Mouse (Mus musculus): ENCODE data around the gene Aim2. TPM values are rescaled to one million over a fixed set of nuclear protein-coding genes. Genes with fewer than 3 reads are reported as not detected.

Gene Aim2
- polyA plus RNA-seq, 1 experiment from 2014 or later: 5.8 TPM

DNA sequence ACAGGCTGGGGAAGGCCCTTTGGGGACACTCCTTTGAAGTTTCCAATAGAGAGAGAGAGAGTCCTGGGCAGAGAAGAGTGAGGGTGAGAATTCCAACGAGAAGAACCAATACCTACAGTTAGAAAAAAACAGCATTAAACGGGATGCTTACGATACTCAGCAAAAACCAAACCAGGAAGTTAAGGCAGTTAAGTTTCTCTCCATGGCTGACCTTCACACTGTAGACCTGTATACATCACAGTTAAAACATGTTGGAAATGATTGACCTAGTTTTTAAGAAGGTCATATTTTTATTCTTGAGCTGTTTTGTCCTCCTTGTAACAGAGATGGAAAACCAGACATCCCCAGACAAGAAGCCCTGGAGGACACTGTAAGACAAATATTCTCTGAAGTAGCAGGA lies 67.8 kb downstream of the Aim2 start:
- WGBS: 90% methylated on average over 3 of the region's 3 CpGs
- no peak for ATAC-seq (replicated peaks; ENCODE audit: low FRiP score)

DNA sequence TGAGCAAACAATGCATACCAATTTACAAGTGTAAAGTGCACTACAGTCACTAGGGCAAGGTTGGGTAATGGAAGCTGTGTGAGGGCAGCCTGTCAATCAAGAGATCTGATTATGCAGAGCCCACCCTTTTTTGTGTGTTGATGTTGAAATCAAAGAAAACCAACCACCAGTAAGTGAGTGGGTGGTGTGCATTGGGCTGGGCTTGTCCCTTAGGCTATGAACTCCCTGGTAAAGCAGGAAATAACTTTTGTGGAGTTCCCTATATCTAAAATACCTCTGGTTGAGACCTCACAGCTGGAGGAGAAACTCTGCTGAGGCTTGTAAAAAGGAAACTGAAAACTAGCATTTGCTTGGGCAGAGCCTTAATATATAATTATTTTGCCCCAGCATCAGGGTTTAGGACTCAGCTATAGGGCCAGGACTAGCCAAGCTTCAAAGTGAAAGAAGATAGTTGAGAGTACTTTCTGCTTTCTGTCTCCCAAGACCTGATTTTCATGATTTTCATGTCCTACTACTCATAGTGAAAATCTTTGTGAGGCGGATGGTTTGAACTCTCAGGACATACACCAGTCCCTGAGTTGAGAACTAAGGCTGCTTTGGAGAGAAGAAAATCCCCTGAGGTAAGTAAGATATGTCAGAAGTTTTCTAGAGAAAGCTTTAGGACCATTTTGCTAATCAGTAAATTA lies 68.4 kb downstream of the Aim2 start:
- H3K9me3 ChIP-seq (ENCODE audit: control insufficient read depth, low read length): no peaks in the 10 kb centered on the region
- H3K4me1 ChIP-seq (replicated peaks; ENCODE audit: control insufficient read depth, insufficient read depth, low read length): no peaks in the 10 kb centered on the region
- no peaks in the 10 kb centered on the region for H3K27me3 ChIP-seq (ENCODE audit: control insufficient read depth, insufficient read depth, low read length)
- ATAC-seq (replicated peaks; ENCODE audit: low FRiP score) (no peak), DNase-seq (ENCODE audit: low spot score) (no peak)
- no peak overlapping the region for H3K4me2 ChIP-seq (ENCODE audit: low read depth, low read length, severe bottlenecking)
- no peaks in the 10 kb centered on the region; the same call in 1 of the 2 replicates for H3K36me3 ChIP-seq (ENCODE audit: control insufficient read depth, insufficient read depth, low read length)
- H3K4me3 ChIP-seq (ENCODE audit: low read depth, low read length): no peak overlapping the region
- 77% methylated on average over 1 of the region's 1 CpGs for WGBS
- no peak overlapping the region for H3K9ac ChIP-seq (ENCODE audit: low read length)
- no peak overlapping the region for H3K27ac ChIP-seq (ENCODE audit: low read depth, low read length)

More for the DNA sequence above, 67.8 kb downstream of the Aim2 start:
- Histone ChIP-seq H3K4me3 (ENCODE audit: low read depth, low read length) (no peak overlapping the region), H3K4me1 (replicated peaks; ENCODE audit: control insufficient read depth, insufficient read depth, low read length) (no peaks in the 10 kb centered on the region), H3K36me3 (ENCODE audit: control insufficient read depth, insufficient read depth, low read length) (no peaks in the 10 kb centered on the region; the same call in 1 of the 2 replicates), H3K27ac (ENCODE audit: low read depth, low read length) (no peak overlapping the region), H3K4me2 (ENCODE audit: low read depth, low read length, severe bottlenecking) (no peak overlapping the region), H3K9ac (ENCODE audit: low read length) (no peak overlapping the region), H3K9me3 (ENCODE audit: control insufficient read depth, low read length) (no peaks in the 10 kb centered on the region), H3K27me3 (ENCODE audit: control insufficient read depth, insufficient read depth, low read length) (no peaks in the 10 kb centered on the region)
- no peak for DNase-seq (ENCODE audit: low spot score)

DNA sequence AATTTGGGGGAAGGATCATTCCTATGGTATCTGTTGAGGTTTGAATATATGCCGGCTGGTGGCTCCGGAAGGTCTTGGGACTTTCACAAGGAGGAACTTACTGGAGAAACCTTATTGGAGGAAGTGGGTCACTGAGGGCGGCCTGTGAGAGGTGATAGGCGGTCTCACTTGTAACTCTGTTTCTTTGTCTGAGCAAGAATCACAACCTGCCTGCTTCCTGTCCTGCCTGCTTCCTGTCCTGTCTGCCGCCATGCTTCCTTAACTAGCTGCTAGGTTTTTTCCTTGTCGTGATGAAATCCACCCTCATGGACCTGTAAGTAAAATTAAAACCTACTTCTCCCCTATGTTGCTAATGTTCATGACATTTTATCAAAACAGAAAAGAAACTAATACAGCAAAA lies 69.7 kb downstream of the Aim2 start:
- no peaks in the 10 kb centered on the region; the same call in 1 of the 2 replicates for H3K36me3 ChIP-seq (ENCODE audit: control insufficient read depth, insufficient read depth, low read length)
- no peak overlapping the region for H3K4me3 ChIP-seq (ENCODE audit: low read depth, low read length)
- no peaks in the 10 kb centered on the region for H3K9me3 ChIP-seq (ENCODE audit: control insufficient read depth, low read length)
- H3K4me2 ChIP-seq (ENCODE audit: low read depth, low read length, severe bottlenecking): no peak overlapping the region
- ATAC-seq (replicated peaks; ENCODE audit: low FRiP score) (no peak), DNase-seq (ENCODE audit: low spot score) (no peak)
- no peak overlapping the region for H3K9ac ChIP-seq (ENCODE audit: low read length)
- H3K27me3 ChIP-seq (ENCODE audit: control insufficient read depth, insufficient read depth, low read length): no peaks in the 10 kb centered on the region
- no peak overlapping the region for H3K27ac ChIP-seq (ENCODE audit: low read depth, low read length)
- WGBS: 88% methylated on average over 6 of the region's 6 CpGs
- H3K4me1 ChIP-seq (replicated peaks; ENCODE audit: control insufficient read depth, insufficient read depth, low read length): no peaks in the 10 kb centered on the region

DNA sequence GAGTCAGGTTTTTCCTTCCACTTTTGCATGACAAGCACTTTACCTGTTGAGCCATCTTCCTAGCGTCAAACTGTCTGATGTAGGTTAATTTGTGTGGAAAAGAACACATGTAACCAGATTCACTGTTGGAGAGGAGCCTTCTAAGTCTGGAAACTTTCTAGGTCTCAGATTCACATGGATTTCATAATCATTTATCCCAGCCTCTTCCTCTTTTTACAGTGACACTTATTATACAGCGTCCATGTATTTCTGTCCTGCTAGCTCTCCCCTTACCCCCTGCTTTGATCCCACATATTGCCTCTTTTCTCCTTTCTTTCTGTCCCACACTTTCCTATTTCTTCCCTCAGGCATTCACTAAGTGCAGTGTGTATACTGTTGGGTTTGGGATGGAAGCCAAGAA lies 75.7 kb downstream of the Aim2 start:
- Histone ChIP-seq H3K36me3 (ENCODE audit: control insufficient read depth, insufficient read depth, low read length) (no peaks in the 10 kb centered on the region), H3K9ac (ENCODE audit: low read length) (no peak overlapping the region), H3K4me1 (replicated peaks; ENCODE audit: control insufficient read depth, insufficient read depth, low read length) (no peaks in the 10 kb centered on the region), H3K27me3 (ENCODE audit: control insufficient read depth, insufficient read depth, low read length) (no peaks in the 10 kb centered on the region), H3K4me2 (ENCODE audit: low read depth, low read length, severe bottlenecking) (no peak overlapping the region), H3K4me3 (ENCODE audit: low read depth, low read length) (no peak overlapping the region), H3K9me3 (ENCODE audit: control insufficient read depth, low read length) (no peaks in the 10 kb centered on the region), H3K27ac (ENCODE audit: low read depth, low read length) (no peak overlapping the region)
- DNase-seq (ENCODE audit: low spot score): no peak
- WGBS: 87% methylated on average over 2 of the region's 2 CpGs
- no peak for ATAC-seq (replicated peaks; ENCODE audit: low FRiP score)

DNA sequence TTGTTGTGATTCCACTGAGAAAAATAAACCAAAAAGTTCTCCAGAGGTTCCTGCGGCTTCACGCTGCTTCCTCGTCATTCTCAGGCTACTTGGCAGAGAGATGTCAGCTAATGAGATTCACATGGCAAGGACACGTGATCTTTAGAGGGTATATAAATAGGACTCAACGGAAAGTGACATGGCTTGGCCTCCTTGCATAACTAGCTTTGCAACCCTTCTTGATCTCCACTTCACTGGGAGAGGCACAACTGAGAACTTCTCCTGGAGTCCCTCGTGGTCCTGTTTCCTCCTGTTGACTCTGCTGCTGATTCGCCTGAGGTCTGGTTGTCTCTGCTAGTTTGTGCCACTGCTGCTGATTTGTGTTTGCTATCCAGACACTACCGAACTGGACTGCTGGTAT lies 76.7 kb downstream of the Aim2 start:
- no peaks in the 10 kb centered on the region for H3K27me3 ChIP-seq (ENCODE audit: control insufficient read depth, insufficient read depth, low read length)
- no peak overlapping the region for H3K4me3 ChIP-seq (ENCODE audit: low read depth, low read length)
- no peaks in the 10 kb centered on the region for H3K36me3 ChIP-seq (ENCODE audit: control insufficient read depth, insufficient read depth, low read length)
- H3K9ac ChIP-seq (ENCODE audit: low read length): no peak overlapping the region
- 89% methylated on average over 8 of the region's 8 CpGs for WGBS
- ATAC-seq (replicated peaks; ENCODE audit: low FRiP score) (no peak), DNase-seq (ENCODE audit: low spot score) (no peak)
- H3K4me2 ChIP-seq (ENCODE audit: low read depth, low read length, severe bottlenecking): no peak overlapping the region
- H3K4me1 ChIP-seq (replicated peaks; ENCODE audit: control insufficient read depth, insufficient read depth, low read length): no peaks in the 10 kb centered on the region
- no peaks in the 10 kb centered on the region for H3K9me3 ChIP-seq (ENCODE audit: control insufficient read depth, low read length)
- no peak overlapping the region for H3K27ac ChIP-seq (ENCODE audit: low read depth, low read length)

DNA sequence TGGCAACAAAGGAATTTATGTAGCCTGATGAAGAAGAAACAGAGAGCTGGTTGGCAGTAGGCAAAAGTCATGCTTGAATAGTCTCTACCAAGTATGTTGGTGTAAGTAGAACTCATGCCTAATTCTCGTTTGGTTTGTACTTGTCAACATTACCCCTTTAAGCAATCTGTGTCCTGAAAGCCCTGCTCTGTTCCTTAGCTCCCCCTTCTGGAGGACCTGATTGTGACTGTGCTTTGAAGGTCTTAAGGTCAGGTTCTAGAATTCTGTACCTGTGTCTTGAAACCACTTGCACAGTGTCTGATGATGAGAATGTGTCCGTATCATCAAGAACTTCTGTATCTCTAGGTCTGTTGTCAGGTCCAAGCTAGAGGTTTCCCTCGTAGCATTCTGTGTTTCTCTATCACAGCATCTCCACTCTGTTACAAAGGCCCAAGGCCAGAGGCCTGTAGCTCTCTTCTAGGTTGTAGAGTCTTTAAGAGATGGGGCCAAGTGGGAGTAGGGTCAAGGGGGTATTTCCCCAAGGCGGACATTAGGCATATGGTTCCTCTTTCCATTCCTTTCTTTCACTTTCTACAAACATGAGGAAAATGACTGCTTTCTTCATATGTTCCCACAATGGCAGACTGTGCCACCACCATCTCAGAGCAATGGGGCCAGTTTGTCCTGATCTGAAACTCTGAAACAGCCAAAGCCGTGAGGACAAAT lies 79.5 kb downstream of the Aim2 start:
- Histone ChIP-seq H3K4me2 (ENCODE audit: low read depth, low read length, severe bottlenecking) (no peak overlapping the region), H3K4me3 (ENCODE audit: low read depth, low read length) (no peak overlapping the region), H3K9me3 (ENCODE audit: control insufficient read depth, low read length) (no peaks in the 10 kb centered on the region), H3K27me3 (ENCODE audit: control insufficient read depth, insufficient read depth, low read length) (no peaks in the 10 kb centered on the region), H3K4me1 (replicated peaks; ENCODE audit: control insufficient read depth, insufficient read depth, low read length) (no peaks in the 10 kb centered on the region), H3K27ac (ENCODE audit: low read depth, low read length) (no peak overlapping the region), H3K9ac (ENCODE audit: low read length) (no peak overlapping the region), H3K36me3 (ENCODE audit: control insufficient read depth, insufficient read depth, low read length) (no peaks in the 10 kb centered on the region)
- ATAC-seq (replicated peaks; ENCODE audit: low FRiP score) (no peak), DNase-seq (ENCODE audit: low spot score) (no peak)
- 88% methylated on average over 5 of the region's 5 CpGs for WGBS

DNA sequence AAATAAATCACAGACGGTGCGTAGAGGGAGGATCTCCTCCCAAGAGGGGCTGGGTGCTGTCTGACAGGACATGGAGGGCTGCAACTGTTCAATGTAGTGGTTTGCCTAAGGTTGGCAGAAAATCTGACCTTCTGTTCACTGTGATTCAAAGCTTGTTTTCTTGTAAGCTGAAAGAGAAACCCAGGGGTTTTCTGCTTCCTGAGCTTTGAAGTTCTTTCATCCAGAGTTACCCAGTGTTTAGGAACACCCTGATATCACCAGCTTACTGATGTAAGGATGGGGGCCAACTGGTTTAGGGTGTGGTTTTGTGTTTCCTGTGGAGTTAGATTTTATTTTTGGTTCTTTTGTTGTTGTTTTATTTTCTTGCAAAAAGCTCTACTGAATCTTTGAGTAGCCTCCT lies 81.7 kb downstream of the Aim2 start:
- Histone ChIP-seq H3K9ac (ENCODE audit: low read length) (no peak overlapping the region), H3K4me2 (ENCODE audit: low read depth, low read length, severe bottlenecking) (no peak overlapping the region), H3K27me3 (ENCODE audit: control insufficient read depth, insufficient read depth, low read length) (no peaks in the 10 kb centered on the region), H3K36me3 (ENCODE audit: control insufficient read depth, insufficient read depth, low read length) (no peaks in the 10 kb centered on the region), H3K27ac (ENCODE audit: low read depth, low read length) (no peak overlapping the region), H3K4me3 (ENCODE audit: low read depth, low read length) (no peak overlapping the region), H3K4me1 (replicated peaks; ENCODE audit: control insufficient read depth, insufficient read depth, low read length) (no peaks in the 10 kb centered on the region), H3K9me3 (ENCODE audit: control insufficient read depth, low read length) (no peaks in the 10 kb centered on the region)
- WGBS: 86% methylated on average over 2 of the region's 2 CpGs
- ATAC-seq (replicated peaks; ENCODE audit: low FRiP score) (no peak), DNase-seq (ENCODE audit: low spot score) (no peak)

DNA sequence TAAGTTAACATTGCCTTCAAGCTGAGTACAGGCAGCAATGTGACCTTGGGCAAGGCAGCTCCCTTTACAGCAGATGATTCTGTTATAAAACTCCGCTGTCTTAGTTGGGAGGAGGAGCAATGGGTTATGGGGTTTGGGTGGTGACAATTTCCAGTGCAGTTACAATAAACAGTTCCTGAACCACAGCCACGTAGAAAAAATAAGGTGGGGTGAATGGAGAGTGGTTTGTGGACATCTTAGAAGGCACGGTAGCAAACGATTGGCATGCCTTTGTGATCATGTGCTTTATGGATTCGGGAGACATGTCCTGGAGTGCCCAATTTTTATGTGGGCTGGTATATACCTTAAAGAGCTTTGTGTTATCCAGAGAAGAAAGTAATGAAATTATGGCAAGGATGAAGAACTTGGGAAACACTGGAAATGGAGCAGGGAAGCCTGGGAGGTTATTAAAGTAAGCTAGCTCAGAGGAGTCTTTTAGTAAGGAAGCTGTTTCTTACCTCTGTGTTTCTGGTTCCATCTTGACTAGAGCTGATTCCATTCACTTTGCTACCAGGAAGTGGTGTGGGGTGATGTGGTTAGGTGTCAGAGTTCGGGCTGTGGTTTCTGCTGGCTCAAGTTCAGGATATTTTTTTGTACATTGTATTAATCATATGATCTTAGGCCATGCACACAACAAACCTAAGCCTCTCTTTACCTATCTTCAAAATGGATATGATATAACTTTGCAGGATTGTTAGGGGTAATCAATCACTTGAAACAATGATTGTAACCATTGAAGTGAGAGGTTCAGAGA lies 86.7 kb downstream of the Aim2 start:
- H3K36me3 ChIP-seq (ENCODE audit: control insufficient read depth, insufficient read depth, low read length): no peaks in the 10 kb centered on the region
- ATAC-seq (replicated peaks; ENCODE audit: low FRiP score) (no peak), DNase-seq (ENCODE audit: low spot score) (no peak)
- no peak overlapping the region for H3K4me3 ChIP-seq (ENCODE audit: low read depth, low read length)
- no peak overlapping the region for H3K9ac ChIP-seq (ENCODE audit: low read length)
- no peaks in the 10 kb centered on the region for H3K27me3 ChIP-seq (ENCODE audit: control insufficient read depth, insufficient read depth, low read length)
- no peaks in the 10 kb centered on the region for H3K4me1 ChIP-seq (replicated peaks; ENCODE audit: control insufficient read depth, insufficient read depth, low read length)
- H3K9me3 ChIP-seq (ENCODE audit: control insufficient read depth, low read length): no peaks in the 10 kb centered on the region
- H3K27ac ChIP-seq (ENCODE audit: low read depth, low read length): no peak overlapping the region
- no peak overlapping the region for H3K4me2 ChIP-seq (ENCODE audit: low read depth, low read length, severe bottlenecking)
- 81% methylated on average over 6 of the region's 6 CpGs for WGBS

Data from forebrain, embryonic 11.5 days (tissue).